Mouse (Mus musculus) liver, embryonic 13.5 days (tissue): ENCODE results near the gene Gnb2. TPM values are rescaled to one million over a fixed set of nuclear protein-coding genes. Genes with fewer than 3 reads are reported as not detected.

Experiments used
- ATAC-seq: fragments of 200-750 bp; cut with Nextera tagmentation; 2 replicates; pipeline ENCODE4 v1.8.0; 2017; ENCODE audit warnings: low read depth, mild to moderate bottlenecking, moderate number of reproducible peaks, moderate library complexity
- DNase-seq: peaks from one replicate; pipeline ENCODE4 v3.0.0; 2022
- H3K27ac ChIP-seq: fragments of 300-500 bp; sonication (generic); 2 replicates; pipeline ENCODE4 v1.5.1; 2015; ENCODE audit warnings: moderate library complexity, mild to moderate bottlenecking, inconsistent platforms
- H3K27me3 ChIP-seq: fragments of 300-500 bp; sonication (generic); 2 replicates; pipeline ENCODE4 v1.6.1; 2015; ENCODE audit warnings: mild to moderate bottlenecking, inconsistent platforms
- H3K36me3 ChIP-seq: fragments of 300-500 bp; sonication (generic); 2 replicates; pipeline ENCODE4 v1.6.1; 2015; ENCODE audit warnings: mild to moderate bottlenecking, inconsistent platforms
- H3K4me1 ChIP-seq: fragments of 300-500 bp; sonication (generic); replicated peaks from 2 replicates; pipeline ENCODE4 v1.6.1; 2015; ENCODE audit warnings: inconsistent platforms
- H3K4me2 ChIP-seq: fragments of 300-500 bp; sonication (generic); 2 replicates; pipeline ENCODE4 v1.6.1; 2015; ENCODE audit warnings: inconsistent platforms, mild to moderate bottlenecking, moderate library complexity
- H3K4me3 ChIP-seq: fragments of 300-500 bp; sonication (generic); replicated peaks from 2 replicates; pipeline ENCODE4 v1.5.1; 2015; ENCODE audit warnings: mild to moderate bottlenecking, inconsistent platforms
- H3K9ac ChIP-seq: fragments of 300-500 bp; sonication (generic); 2 replicates; pipeline ENCODE4 v1.6.1; 2015; ENCODE audit warnings: mild to moderate bottlenecking, inconsistent platforms
- H3K9me3 ChIP-seq: fragments of 300-500 bp; sonication (generic); replicated peaks from 2 replicates; pipeline ENCODE4 v1.6.1; 2016; ENCODE audit warnings: inconsistent platforms
- WGBS: fragments of 180-500 bp; shearing (Covaris S2); methylation state at CpG from one replicate; pipeline ENCODE4 v1.1.7; 2015; ENCODE audit not compliant: insufficient replicate concordance; 5-methylcytosine and 5-hydroxymethylcytosine counted together
- polyA plus RNA-seq: library from polyadenylated mRNA; unstranded; fragments of >200 nt; fragmentation: Nextera tagmentation; extraction: Ambion mirVana; gene quantifications from 2 replicates; pipeline ENCODE4 v1.2.1, GENCODE M21; 2015

Gnb2 gene
- polyA plus RNA-seq, 1 experiment from 2014 or later = 159 TPM

DNA sequence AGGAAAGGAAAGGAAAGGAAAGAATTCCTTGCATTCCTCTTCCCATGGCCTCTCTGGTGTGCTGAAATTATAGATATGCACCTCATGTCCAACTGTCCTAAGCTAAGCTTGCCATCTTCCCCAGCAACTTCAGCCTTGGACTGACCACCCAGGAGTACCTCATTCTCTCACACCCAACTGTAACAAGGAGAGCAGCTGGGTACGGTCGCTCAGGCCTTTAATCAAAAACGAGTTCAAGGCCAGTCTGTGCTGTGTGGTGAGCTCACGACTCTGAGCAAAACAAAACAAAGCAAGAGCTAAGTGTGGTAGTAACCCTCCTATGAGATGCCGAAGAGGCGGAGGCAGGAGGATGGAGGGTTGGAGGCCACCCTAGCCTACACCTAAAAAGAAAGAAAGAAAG lies 7.7 kb upstream of the Gnb2 start:
- peaks cover 13% of the 10 kb centered on the region; the same call in 1 of the 2 replicates for H3K27me3 ChIP-seq
- no peaks in the 10 kb centered on the region for H3K9me3 ChIP-seq
- H3K27ac ChIP-seq = no peak overlapping the region
- no peak overlapping the region for H3K9ac ChIP-seq
- no peak overlapping the region for H3K4me3 ChIP-seq
- no peak overlapping the region for H3K4me2 ChIP-seq
- no peaks in the 10 kb centered on the region for H3K4me1 ChIP-seq
- ATAC-seq (no peak), DNase-seq (no peak)
- 69% methylated on average over 6 of the region's 6 CpGs for WGBS
- no peaks in the 10 kb centered on the region for H3K36me3 ChIP-seq

DNA sequence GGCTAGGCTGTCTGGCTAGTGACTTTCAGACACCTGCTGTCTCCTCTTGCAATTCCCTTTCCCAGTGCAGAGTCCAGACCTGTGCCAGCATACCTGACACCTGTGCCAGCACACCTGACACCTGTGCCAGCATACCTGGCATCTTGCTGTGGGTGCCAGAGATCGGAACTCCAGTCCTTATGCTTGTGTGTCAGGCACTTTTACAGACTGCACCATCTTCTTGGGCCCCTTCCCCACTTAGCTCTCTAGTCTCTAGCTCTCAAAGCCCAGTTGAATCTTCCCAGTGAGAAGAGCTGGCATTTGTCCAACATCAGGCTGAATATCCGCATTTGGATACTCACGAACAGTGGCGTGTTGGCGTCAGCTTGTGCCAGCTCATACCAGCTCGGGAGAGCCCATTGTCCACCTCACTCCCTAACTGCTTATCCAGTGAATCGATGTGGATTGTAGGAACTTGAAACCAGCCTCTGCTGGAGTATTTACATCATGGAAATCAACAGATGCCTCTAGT lies 6.0 kb upstream of the Gnb2 start:
- Histone ChIP-seq H3K27me3 (peaks cover 9% of the 10 kb centered on the region; the same call in 1 of the 2 replicates), H3K4me1 (0 out of 2 replicates have a peak, but pooled peaks cover 4% of the 10 kb centered on the region), H3K9me3 (no peaks in the 10 kb centered on the region), H3K4me2 (no peak overlapping the region), H3K27ac (no peak overlapping the region), H3K4me3 (no peak overlapping the region), H3K9ac (no peak overlapping the region), H3K36me3 (no peaks in the 10 kb centered on the region)
- no peak for ATAC-seq
- WGBS = 67% methylated on average over 7 of the region's 7 CpGs
- DNase-seq = no peak

DNA sequence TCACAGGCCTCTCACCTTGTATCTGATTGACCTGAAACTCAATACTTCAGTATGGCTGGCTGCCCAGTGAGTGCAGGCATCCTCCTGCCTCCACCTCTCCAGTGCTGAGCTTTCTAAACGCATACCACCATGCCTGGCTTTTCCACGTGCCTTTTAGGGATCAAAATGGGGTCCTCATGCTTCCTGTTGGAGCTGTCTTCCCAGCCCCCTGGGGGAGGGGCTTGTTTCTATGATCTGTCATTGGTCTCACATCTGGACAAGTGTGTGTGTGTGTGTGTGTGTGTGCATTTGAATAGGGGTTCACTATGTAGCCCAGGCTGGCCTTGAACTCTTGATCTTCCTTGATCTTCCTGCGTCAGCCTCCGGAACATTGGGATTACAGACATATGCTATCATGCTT lies 4.2 kb upstream of the Gnb2 start:
- DNase-seq (no peak), ATAC-seq (no peak)
- Histone ChIP-seq H3K4me2 (no peak overlapping the region), H3K4me3 (no peak overlapping the region), H3K9me3 (no peaks in the 10 kb centered on the region), H3K9ac (no peak overlapping the region), H3K27me3 (peaks cover 9% of the 10 kb centered on the region; the same call in 1 of the 2 replicates), H3K4me1 (peaks cover 10% of the 10 kb centered on the region), H3K27ac (no peak overlapping the region), H3K36me3 (no peaks in the 10 kb centered on the region)
- 48% methylated on average over 4 of the region's 4 CpGs for WGBS

DNA sequence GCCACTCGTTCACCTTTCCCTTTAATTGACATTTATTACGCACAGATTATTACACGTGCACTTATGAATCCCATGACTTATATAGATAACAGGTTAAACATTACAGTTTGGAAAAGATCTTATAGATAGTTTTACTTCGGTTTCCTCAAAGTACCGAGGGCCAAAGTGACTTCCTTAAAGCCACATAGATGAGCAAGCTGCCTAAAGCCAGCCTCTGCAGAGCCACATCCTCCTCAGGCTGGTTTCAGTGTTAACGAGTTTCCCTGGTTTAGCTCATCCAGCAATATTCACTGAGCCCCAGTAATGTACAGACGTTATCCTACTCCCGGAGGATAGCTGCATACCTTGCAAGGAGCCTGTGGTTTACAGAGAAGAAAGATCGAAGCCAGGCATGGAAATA lies 2.0 kb upstream of the Gnb2 start:
- peaks cover 9% of the 10 kb centered on the region; the same call in 1 of the 2 replicates for H3K27me3 ChIP-seq
- no peak overlapping the region for H3K4me2 ChIP-seq
- DNase-seq (no peak), ATAC-seq (no peak)
- 56% methylated on average over 9 of the region's 9 CpGs for WGBS
- no peak overlapping the region for H3K9ac ChIP-seq
- H3K4me1 ChIP-seq = peaks cover 29% of the 10 kb centered on the region
- H3K9me3 ChIP-seq = no peaks in the 10 kb centered on the region
- H3K36me3 ChIP-seq = peaks cover 3% of the 10 kb centered on the region
- no peak overlapping the region for H3K27ac ChIP-seq
- no peak overlapping the region for H3K4me3 ChIP-seq

DNA sequence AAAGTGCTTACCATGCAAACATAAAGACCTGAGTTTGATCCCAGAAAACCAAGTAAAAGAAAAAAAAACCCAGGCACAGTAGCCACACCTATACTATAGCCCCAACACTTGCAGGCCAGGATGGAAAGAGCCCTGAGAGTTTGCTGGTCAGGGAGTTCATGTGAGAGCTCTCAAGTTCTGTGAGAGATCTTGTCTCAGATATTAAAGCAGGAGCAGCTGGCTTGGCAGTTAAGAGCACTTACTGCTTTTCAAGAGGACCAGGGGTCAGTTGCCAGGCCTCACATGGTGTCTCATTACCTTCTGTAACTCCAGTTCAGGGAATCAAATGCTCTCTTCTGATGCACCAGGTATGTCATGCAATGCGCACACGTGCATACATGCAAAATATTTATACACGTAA lies 1.5 kb upstream of the Gnb2 start:
- H3K27ac ChIP-seq = no peak overlapping the region
- peaks cover 34% of the 10 kb centered on the region for H3K4me1 ChIP-seq
- H3K4me2 ChIP-seq = no peak overlapping the region
- H3K4me3 ChIP-seq = no peak overlapping the region
- 84% methylated on average over 3 of the region's 3 CpGs for WGBS
- H3K9ac ChIP-seq = no peak overlapping the region
- peaks cover 9% of the 10 kb centered on the region; the same call in 1 of the 2 replicates for H3K27me3 ChIP-seq
- H3K36me3 ChIP-seq = peaks cover 9% of the 10 kb centered on the region
- DNase-seq (no peak), ATAC-seq (no peak)
- H3K9me3 ChIP-seq = no peaks in the 10 kb centered on the region

DNA sequence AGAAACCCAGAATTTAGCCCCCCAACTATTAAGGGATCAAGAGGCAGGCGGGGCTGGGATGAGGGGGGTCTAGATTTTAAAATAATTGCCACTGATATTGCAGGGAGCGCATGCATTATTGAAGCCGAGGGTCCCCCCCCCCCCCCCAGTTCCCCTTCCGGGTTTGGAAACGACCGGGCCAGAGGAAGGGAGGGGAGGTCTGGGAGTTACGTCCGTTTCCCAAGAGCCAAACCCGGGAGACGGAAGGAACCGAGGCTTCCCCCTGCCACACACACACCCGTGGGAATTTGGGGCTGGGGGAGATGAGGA lies 548 bp downstream of the Gnb2 start:
- Histone ChIP-seq H3K27me3 (no peaks in the 10 kb centered on the region), H3K9me3 (no peaks in the 10 kb centered on the region), H3K4me1 (peaks cover 50% of the 10 kb centered on the region), H3K4me2 (peak overlapping the region; percentile 99), H3K36me3 (peaks cover 29% of the 10 kb centered on the region), H3K9ac (peak overlapping the region; percentile 95), H3K27ac (peak overlapping the region; percentile 92), H3K4me3 (peak overlapping the region; percentile 93)
- ATAC-seq (peak; percentile 28), DNase-seq (no peak)
- WGBS = 0% methylated on average over 9 of the region's 12 CpGs

DNA sequence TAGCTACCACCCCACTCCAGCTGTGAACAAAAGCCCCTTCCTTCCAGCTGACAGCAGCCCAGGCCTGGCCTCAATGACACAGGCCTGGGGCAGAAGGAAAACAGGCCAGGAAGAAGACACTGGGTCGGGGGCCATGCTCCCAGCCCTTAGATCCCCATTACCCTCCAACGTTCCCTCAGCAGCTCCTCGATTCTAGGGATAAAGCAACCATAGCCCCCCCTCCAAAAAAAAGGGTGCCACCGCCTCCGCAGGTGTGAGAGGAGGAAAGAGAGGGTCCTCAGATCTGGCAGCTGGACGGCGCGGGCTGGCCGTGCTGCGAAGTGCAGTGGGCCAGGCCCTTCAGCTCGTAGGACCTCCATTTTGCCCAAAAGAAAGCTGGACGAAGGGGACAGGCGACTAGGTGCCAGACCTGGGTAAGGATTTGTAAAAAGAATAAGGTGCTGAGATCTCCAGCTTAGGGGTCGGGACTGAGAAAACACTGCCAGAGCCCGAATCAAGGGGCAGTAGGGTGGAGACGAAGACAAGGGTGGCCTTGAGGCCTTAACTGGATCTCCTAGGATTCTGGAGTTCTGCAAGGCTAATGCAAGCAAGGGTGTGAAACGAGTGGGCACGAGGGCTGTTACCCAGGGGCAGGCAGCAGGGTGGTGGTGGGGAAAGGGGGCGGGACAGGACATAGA lies 1.0 kb downstream of the Gnb2 start:
- Histone ChIP-seq H3K4me1 (peaks cover 54% of the 10 kb centered on the region), H3K4me3 (peak overlapping the region; percentile 93), H3K36me3 (peaks cover 34% of the 10 kb centered on the region), H3K27me3 (no peaks in the 10 kb centered on the region), H3K4me2 (peak overlapping the region; percentile 99), H3K9ac (peak overlapping the region; percentile 95), H3K27ac (peak overlapping the region; percentile 92), H3K9me3 (no peaks in the 10 kb centered on the region)
- WGBS = 0% methylated on average over 19 of the region's 19 CpGs
- no peak for ATAC-seq
- DNase-seq = no peak

DNA sequence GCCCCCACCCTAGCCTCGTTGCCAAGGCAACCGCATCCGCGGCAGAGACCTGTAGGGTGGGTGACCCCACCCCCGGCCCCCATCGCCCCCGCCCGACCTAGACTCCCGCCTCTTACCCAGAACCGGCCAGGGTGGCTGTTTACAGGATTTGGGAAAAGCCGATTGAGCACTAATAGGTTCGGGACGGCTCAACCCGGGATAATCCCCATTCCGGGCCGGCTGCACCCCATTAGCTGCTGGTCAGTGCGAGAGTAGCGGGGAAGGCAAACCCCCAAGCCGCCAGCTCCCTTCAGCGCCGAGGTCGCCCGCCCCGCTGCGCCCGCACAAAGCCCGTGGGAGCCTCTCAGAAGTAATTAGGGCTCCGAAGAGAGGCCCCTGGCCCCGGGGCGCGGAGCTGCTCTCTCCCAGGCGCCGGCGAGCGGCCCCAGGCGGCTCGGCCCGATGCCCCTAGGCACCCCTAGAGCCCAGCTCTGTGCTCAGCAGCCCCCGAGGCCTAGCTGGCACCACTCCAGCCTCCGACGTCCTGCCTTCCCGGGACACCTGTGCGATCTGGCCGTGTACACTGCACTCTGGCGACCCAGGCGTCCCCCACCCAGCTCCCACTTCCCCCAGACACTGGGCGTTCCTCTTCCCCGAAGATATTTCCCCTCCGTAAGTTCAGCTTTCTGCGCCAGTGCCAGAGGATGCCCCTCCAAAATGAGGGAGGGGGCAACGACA lies 1.7 kb downstream of the Gnb2 start:
- peaks cover 61% of the 10 kb centered on the region for H3K4me1 ChIP-seq
- DNase-seq = no peak
- H3K4me2 ChIP-seq = peak overlapping the region; percentile 99

DNA sequence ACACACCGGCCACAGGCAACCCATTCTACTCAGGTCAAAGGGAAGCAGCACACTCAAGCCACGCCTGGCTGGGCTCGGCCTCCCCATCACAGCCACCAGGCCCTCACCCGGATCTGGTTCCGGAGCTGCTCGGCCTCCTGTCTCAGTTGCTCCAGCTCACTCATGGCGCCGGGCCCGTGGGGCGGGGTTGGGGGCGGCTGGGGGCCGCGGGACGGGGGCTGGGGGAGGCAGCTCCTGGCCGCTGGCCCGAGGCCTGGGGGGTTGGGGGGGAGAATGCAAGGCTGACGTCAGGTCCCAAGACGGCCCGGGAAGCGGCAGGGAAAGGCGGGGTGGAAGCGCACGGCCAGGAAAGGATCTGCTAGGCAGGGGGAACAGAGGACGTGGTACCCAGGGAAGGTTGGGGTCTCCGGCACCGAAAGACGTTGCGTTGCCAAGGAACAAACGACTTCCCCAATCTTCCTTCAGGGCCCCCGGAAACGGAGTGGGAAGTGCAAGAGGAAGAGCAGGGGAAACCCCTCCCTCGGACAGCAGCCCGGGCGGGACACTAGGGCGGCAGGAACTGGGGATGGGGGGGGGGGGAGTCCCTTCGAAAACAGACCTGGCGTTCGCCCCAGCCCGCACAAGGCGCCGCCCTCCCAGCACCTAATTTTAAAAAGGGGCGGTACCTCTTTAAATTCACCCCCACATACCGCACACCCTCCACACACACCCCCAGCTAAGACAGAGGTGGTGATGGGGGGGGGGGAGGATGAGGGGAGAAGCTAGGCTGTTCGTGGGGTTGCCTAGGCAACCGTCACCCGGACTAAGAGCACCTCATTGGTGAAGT lies 2.5 kb downstream of the Gnb2 start:
- no peak for DNase-seq
- Histone ChIP-seq H3K27ac (peak overlapping the region; percentile 92), H3K4me1 (peaks cover 69% of the 10 kb centered on the region)

More for the DNA sequence above, 1.7 kb downstream of the Gnb2 start:
- ATAC-seq = peak; percentile 34
- H3K9ac ChIP-seq = peak overlapping the region; percentile 95
- H3K27me3 ChIP-seq = no peaks in the 10 kb centered on the region
- peak overlapping the region; percentile 92 for H3K27ac ChIP-seq
- WGBS = under 1% methylated on average over 50 of the region's 51 CpGs
- no peaks in the 10 kb centered on the region for H3K9me3 ChIP-seq
- H3K36me3 ChIP-seq = peaks cover 41% of the 10 kb centered on the region
- peak overlapping the region; percentile 93 for H3K4me3 ChIP-seq

DNA sequence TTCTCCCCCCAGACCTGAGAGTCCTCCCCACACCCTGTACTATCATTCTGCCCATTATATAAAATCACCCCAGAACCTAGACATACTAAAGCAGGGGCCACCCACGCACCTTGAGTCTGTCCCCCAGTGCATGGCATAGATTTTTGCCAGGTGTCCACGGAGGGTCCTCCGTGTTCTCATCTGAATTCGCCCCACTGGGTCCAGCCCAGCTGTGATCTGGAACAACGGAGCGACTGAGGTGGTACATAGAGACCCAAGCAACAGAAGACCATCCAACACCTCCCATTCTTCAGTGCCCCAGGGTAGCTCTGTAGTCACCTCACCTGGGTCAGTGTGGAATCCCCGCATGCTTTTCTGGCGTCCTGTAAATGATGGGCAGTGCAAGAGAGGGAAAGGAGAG lies 3.2 kb downstream of the Gnb2 start:
- DNase-seq = no peak
- Histone ChIP-seq H3K36me3 (peaks cover 55% of the 10 kb centered on the region), H3K27ac (peak overlapping the region; percentile 92), H3K4me1 (peaks cover 75% of the 10 kb centered on the region), H3K9ac (0 out of 2 replicates have a peak overlapping the region, but pooled peaks have one; percentile 95), H3K27me3 (no peaks in the 10 kb centered on the region), H3K4me3 (peak overlapping the region; percentile 93), H3K4me2 (peak overlapping the region; percentile 99), H3K9me3 (no peaks in the 10 kb centered on the region)
- ATAC-seq = no peak
- WGBS = 86% methylated on average over 8 of the region's 8 CpGs

More for the DNA sequence above, 2.5 kb downstream of the Gnb2 start:
- Histone ChIP-seq H3K4me2 (peak overlapping the region; percentile 99), H3K36me3 (peaks cover 47% of the 10 kb centered on the region), H3K4me3 (peak overlapping the region; percentile 93), H3K9ac (peak overlapping the region; percentile 95), H3K27me3 (no peaks in the 10 kb centered on the region), H3K9me3 (no peaks in the 10 kb centered on the region)
- peak; percentile 4 for ATAC-seq
- WGBS = 6% methylated on average over 44 of the region's 46 CpGs
